Mouse (Mus musculus) cerebellum, postnatal 36 days (tissue): Measurements from ENCODE around the gene 2310022A10Rik.

Experiments
- DNase-seq, 2 experiments: peaks; one replicate each; pipeline ENCODE4 v3.0.0; 2021 to 2022; ENCODE audit warnings: mixed read lengths in 2 of 2

Gene 2310022A10Rik

GRCm38 (mm10) chr7:27541431-27541830 is 11.6 kb upstream of the 2310022A10Rik start:
- DNase-seq, result no peak

DNA sequence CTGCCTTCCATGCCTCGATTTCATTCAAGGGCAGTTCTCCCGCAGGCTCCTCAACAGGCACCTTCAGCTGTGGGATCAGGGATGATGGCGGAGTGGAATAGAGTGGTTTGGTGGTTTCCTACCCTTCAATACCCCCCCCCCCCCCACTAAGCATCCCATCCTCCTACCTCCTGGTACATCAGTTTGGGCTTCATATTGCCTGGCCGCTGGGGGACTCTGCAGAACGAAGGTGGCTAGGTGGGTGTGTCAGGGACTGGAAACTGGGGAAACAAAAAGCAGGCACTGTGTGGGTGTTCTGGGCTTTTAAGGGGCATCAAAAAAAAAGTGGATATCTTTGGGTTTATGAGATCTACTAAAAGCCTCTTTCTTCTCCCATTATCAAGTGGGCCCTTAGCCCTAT is 11.1 kb upstream of the 2310022A10Rik start:
- DNase-seq, result no peak

- DNase-seq, result peak; percentile 76 to 84
Observed at GRCm38 (mm10) chr7:27542392-27543033, 10.5 kb upstream of the 2310022A10Rik start.

DNA sequence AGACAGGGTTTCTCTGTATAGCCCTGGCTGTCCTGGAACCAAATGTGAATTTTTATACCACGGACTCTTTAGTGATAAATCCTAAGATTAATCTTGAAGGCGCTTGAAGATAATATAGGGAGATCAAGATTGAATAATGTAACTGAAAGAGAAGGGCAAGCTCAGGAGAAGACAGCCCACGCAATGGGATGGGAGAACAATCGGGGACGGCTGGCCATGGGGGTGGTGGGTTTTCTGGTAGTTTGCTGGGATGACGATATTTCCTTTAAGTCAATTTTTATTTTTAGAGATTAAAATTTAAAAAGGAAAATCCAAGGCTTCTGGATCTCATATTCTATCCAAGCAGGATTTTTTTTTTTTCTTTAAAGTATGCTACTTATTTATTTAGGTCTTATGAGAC is 10.0 kb upstream of the 2310022A10Rik start:
- DNase-seq, result no peak

GRCm38 (mm10) chr7:27543851-27544250 is 9.2 kb upstream of the 2310022A10Rik start:
- DNase-seq, result no peak

DNA sequence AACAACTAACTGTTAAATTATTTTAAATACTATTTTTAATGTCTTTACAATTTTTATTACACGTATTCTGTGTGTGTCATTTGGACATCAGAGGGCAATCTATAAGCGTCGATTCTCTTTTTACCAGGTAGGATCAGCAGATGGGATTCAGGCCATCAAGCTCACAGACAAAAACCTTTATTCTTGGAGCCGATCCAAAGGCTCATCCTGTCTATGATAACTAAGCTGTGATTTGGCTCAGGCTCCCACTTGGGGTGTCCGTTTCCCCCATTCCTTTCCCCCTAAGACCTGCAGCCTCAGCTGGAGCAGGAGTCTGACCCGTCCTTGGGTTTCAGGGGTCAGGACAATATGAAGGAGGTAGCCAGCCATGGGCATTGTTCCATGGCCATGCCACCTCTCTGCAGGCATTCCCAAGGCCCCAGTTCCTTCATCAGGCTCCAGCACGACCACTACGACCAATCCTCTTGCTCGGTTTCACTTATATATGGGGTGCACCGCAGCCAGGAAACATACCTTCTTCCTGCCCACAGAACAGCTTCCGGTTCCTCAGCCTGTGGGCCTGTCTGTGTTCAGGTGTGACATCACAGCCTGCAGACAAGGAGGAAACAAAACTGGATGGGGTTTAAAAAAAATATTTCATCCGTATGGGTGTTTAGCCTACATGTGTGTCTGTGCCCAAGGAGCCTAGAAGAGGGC is 8.2 kb upstream of the 2310022A10Rik start:
- DNase-seq, result no peak

- no peak for DNase-seq
Observed at GRCm38 (mm10) chr7:27549597-27549996, 3.4 kb upstream of the 2310022A10Rik start.

- DNase-seq, result no peak
Observed at GRCm38 (mm10) chr7:27552070-27552469, 963 bp upstream of the 2310022A10Rik start.

DNA sequence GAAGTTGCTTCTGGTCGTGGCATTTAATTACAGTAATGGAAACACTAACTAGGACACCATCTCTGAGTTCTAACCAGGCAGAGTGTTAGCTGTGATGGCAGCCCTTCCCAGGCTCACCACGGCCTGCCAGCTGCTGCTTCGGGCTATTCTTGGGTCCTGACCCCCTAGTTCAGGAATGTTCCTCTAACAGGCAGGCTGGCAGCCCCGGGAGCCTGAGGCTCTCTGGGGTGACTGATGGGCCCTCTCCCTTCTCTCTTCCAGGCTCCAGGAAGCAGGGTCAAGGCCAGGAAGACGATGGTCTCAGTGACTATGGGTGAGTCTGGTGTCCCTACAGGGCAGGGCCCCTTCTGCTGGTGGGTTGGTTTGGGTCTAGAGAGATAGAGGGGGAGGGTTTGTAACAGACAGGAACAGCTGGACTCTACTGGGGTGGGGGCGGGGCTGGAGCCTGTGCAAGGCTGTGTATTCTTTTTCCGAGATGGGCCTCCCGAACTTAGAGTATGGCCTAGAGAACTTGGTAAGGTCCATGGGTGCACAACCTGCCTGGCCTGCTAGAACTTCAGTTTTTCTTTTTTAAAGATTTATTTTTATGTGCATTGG is 7.4 kb downstream of the 2310022A10Rik start:
- no peak for DNase-seq

DNA sequence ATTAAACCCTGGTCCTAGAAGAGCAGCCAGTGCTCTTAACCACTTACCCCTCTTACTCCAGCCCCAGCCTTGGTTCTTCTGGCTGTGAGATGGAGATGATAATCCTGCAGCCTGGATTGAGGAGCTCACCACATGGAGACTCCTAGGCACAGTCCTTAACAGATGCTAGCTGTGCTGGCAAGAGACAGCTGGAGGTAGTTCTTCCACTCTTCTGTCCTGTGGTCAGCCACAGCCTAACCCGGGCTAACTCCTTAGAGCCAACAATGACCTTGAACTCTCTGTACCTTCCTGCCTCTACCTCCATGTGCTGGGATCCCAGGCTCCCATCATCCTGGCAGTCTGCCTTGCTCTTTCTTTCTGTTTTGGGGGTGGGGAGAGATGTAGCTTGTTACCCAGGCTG is 7.9 kb downstream of the 2310022A10Rik start:
- no peak for DNase-seq

- DNase-seq, result peak in 1 of 2 experiments; percentile 26
Observed at GRCm38 (mm10) chr7:27569580-27570224, 16.7 kb downstream of the 2310022A10Rik start.

DNA sequence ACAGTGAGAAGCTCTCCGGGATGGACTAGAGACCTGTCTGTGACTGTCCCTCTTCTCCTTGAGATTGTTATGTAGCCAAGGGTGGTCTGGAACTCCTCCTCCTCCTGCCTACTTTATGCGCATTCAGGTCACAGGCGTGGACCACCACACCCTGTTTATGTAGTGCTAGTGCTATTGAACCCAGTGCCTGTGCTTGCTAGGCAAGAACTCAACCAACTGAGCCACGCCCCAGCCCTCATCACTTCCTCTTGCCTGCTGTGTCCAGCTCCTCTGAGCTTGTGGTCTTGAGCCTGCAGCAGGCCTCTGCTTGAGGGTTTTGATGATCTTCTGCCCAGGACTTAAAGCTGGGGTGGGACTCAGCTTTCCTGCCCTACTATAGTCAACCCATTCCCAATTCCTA is 19.1 kb downstream of the 2310022A10Rik start:
- no peak for DNase-seq

DNA sequence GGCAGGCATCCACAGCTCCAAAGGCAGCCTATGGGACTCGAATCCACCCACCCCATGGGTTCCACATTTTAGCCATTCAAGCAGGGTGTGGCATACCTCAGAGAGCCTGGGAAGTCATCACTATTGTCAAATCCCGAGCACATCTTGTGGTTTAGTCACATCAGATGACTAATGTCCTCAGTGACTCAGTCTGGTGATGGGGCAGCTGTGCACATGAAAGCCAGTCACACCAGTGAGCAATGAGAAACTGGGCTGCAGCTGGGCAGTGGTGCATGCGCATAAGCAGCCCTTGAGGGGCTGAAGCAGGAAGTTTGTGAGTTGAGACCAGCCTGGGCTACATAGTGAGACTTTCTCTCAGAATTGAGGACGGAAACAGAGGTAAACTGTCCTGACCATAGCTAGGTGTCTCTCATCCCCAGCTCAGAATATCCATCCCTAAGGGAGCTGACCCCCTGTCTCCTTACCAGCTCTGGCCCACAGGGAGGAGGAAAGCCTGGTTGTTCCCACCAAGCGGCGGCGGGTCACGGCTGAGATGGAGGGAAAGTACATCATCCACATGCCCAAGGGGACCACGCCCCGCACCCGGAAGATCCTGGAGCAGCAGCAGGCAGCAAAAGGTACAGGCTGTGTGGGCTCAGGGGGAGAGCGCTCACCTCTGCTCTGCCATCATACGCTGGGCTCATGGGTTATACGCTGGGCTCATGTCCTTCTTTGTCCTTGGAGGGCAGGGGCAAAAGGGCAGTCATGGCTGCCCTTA is 21.3 kb downstream of the 2310022A10Rik start:
- DNase-seq, result no peak

GRCm38 (mm10) chr7:27576914-27577313 is 23.9 kb downstream of the 2310022A10Rik start:
- DNase-seq, result peak; percentile 57 to 63

DNA sequence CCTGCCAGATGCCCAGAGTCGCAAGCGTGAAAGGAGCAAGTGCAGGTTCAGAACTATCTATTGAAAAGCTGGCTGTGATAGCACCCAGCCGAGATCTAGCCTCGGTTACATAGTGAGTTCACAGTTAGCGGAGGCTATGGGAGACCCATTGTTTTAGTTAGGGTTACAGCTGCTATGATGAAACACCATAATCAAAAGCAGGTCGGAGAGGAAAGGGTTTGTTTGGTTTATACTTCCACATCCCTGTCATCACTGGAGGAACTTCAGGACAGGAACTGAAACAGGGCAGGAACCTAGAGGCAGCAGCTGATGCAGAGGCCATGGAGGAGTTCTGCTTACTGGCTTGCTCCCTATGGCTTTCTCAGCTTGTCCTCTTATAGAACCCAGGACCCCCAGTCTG is 24.6 kb downstream of the 2310022A10Rik start:
- DNase-seq, result no peak

DNA sequence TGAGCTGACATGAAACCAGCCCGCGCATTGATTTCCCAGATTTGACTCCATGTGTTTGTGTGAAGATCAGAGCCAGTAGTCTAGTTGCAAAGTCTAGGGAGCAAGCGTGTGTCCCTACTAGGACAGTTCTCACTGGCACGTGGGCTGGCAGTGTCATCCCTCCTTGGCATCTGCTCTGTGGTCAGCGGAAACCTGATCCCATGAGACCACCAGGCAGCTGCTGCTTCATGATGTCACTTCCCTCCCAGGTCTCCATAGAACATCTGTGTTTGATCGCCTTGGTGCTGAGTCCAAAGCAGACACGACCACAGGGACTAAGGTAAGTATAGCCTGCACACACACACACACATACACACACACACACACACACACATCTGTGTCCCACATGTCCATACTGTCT is 25.4 kb downstream of the 2310022A10Rik start:
- DNase-seq, result no peak

DNA sequence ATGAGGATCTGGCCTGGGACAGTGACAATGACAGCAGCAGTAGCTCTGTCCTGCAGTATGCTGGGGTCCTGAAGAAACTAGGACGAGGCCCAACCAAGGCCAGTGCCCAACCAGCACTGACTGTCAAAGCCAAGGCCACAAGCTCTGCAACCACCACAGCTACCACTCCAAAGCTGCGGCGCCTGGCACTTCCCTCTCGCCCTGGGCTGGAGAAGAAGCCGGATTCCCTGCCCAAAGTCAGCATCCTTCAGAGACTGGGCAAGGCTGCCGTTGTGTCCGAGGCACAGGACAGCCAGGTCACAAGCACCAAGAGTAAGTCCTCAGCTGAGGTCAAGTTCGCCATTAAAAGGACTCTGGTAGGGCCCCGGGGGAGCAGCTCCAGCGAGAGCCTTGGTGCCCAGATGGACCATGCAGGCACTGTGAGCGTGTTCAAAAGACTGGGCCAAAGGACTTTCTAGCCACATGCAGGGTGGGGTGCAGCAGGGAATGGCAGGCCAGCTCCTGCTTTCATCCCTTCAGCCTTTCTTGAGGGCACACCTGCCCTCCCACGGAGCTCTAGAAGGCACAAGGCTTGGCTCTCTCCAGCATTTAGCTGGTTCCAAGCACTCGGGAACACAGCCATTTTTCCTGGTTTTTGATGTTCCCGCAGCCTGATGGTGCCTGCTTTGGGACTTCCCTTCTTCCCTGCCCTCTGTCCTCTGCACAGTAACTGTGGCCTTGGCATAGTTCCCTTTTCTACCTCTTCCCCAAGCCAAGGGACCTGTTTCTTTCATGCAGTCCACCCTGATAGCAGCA is 27.5 kb downstream of the 2310022A10Rik start:
- DNase-seq, result no peak

DNA sequence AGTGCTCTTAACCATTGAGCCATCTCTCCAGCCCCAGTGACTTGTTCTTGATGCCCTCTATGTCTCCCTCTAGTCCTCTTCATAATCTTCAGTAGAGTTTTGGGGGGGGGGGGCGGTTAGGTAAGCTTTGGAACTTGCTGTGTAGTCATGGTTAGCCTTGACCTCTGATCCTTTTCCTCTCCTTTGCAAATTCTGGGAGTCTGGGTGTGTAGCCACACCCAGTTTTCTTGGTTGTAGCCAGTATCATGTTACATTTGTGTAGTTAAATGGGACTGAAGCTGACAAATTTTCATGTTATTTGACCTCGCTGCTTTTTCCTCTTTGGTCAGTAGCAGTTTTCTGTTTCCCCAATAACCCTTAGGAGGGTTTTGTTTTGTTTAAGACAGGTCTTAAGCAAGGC is 33.8 kb downstream of the 2310022A10Rik start:
- DNase-seq, result no peak

- no peak for DNase-seq
Observed at GRCm38 (mm10) chr7:27587741-27588140, 34.7 kb downstream of the 2310022A10Rik start.

DNA sequence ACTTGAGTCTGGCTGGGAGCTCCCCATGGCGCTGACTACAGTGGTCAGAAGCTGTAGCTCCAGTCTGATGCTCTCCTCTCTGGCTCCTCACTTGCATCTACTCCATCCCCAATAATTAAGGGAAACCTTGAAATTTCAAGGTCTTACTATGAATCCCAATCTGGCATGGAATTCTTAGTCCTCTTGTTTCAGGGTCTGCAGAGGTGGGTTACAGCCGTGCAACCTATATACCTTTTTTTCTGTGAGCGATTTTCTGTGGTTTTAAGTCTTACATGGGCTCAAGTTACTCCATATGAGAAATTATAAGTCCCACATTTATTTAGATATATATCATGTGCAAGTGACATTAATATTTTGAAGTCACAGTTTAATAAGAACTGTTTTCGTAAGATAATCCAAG is 37.1 kb downstream of the 2310022A10Rik start:
- no peak for DNase-seq

GRCm38 (mm10) chr7:27590566-27591213 is 37.7 kb downstream of the 2310022A10Rik start:
- no peak for DNase-seq
